Mouse (Mus musculus): Measurements from ENCODE around the gene Usp3.

DNA sequence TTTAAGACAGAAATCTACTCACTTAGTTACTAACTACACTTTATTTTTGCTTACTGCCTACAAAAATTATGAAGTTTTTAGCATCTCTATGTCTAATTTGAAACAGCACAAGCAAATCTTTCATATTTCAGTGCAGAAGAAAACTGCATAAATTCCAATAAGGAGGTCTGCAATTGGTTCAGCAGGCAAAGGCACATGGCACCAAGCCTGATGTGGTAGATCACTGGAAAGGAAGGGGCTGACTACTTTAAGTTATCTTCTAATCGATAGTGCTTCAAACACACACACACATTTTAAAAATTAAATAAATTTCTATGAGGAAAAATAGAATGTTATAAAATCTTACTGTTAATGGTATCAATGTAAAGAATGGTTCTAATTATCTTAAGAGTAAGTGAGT lies 5.9 kb downstream of the Usp3 start:
- no peak for TF ChIP-seq CTCF (IDR thresholded peaks at IDR 0.05)
- TF ChIP-seq POLR2A (IDR thresholded peaks at IDR 0.05; ENCODE audit: insufficient read depth, low read depth, low read length), result no peak
